Mouse (Mus musculus) cerebellum, adult 2 months (tissue): Measurements from ENCODE around the gene Dido1.

Source experiments
- CTCF ChIP-seq: fragments of 200-500 bp; IDR thresholded peaks from 2 replicates; pipeline ENCODE4 v1.5.1; 2011; ENCODE audit warnings: low read depth, mild to moderate bottlenecking, control low read depth, low read length, moderate library complexity, borderline replicate concordance; ENCODE audit not compliant: insufficient read depth
- POLR2A ChIP-seq: fragments of 200-500 bp; IDR thresholded peaks from 2 replicates; pipeline ENCODE4 v1.6.1; 2011; ENCODE audit warnings: low read length, control low read depth, borderline replicate concordance; ENCODE audit not compliant: insufficient read depth

GRCm38 (mm10) chr2:180684031-180684430, 25.8 kb downstream of the Dido1 start:
- TF ChIP-seq CTCF (no peak), POLR2A (no peak)
